Mouse (Mus musculus) hindbrain, embryonic 12.5 days (tissue): ENCODE results near the gene Fer. TPM values are rescaled to one million over a fixed set of nuclear protein-coding genes. Genes with fewer than 3 reads are reported as not detected.

Experiments used
- ATAC-seq: fragments of 200-750 bp; cut with Nextera tagmentation; 2 replicates; pipeline ENCODE4 v1.8.0; 2017; ENCODE audit warnings: moderate TSS enrichment; ENCODE audit not compliant: low FRiP score
- H3K27ac ChIP-seq: fragments of 300-500 bp; sonication (generic); 2 replicates; pipeline ENCODE4 v1.5.1; 2016; ENCODE audit warnings: mild to moderate bottlenecking
- H3K27me3 ChIP-seq: fragments of 300-500 bp; sonication (generic); 2 replicates; pipeline ENCODE4 v1.6.1; 2016; ENCODE audit warnings: mild to moderate bottlenecking
- H3K36me3 ChIP-seq: fragments of 300-500 bp; sonication (generic); 2 replicates; pipeline ENCODE4 v1.6.1; 2016; ENCODE audit warnings: mild to moderate bottlenecking
- H3K4me1 ChIP-seq: fragments of 300-500 bp; sonication (generic); 2 replicates; pipeline ENCODE4 v1.6.1; 2016
- H3K4me2 ChIP-seq: fragments of 300-500 bp; sonication (generic); replicated peaks from 2 replicates; pipeline ENCODE4 v1.6.1; 2016; ENCODE audit warnings: mild to moderate bottlenecking
- H3K4me3 ChIP-seq: fragments of 300-500 bp; sonication (generic); 2 replicates; pipeline ENCODE4 v1.5.1; 2016; ENCODE audit warnings: mild to moderate bottlenecking
- H3K9ac ChIP-seq: fragments of 300-500 bp; sonication (generic); 2 replicates; pipeline ENCODE4 v1.6.1; 2016; ENCODE audit warnings: mild to moderate bottlenecking, moderate library complexity
- H3K9me3 ChIP-seq: fragments of 300-500 bp; sonication (generic); replicated peaks from 2 replicates; pipeline ENCODE4 v1.6.1; 2016; ENCODE audit warnings: mild to moderate bottlenecking
- WGBS: fragments of 180-500 bp; shearing (Covaris S2); methylation state at CpG from one replicate; pipeline ENCODE4 v1.1.7; 2016; 5-methylcytosine and 5-hydroxymethylcytosine counted together
- polyA plus RNA-seq: library from polyadenylated mRNA; unstranded; fragments of >200 nt; fragmentation: Nextera tagmentation; extraction: Ambion mirVana; gene quantifications from 2 replicates; pipeline ENCODE4 v1.2.1, GENCODE M21; 2016

Fer gene
- polyA plus RNA-seq, 1 experiment from 2014 or later, result 33.1 TPM

DNA sequence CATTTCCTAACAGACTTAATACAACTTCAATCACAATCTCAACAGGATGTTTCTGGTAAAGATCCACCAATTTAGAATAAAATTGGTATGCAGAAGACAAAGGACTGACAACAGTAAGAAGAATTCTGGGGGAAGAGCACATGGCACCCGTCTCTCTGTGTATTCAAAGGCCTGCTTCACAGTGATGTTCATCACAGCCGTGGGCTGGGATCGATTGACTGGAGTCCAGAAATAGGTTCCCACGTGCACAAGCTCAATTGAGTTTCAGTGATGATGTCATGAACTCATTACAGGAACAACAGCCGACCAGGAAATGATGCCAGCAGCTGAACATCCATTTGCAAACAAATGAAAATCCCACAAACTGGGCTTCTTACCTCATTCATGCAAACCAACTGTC, 320.3 kb downstream of the Fer start:
- H3K9ac ChIP-seq, result no peak overlapping the region
- no peak overlapping the region for H3K27ac ChIP-seq
- no peak overlapping the region for H3K4me3 ChIP-seq
- H3K36me3 ChIP-seq, result no peaks in the 10 kb centered on the region
- H3K27me3 ChIP-seq, result no peaks in the 10 kb centered on the region
- WGBS, result 62% methylated on average over 5 of the region's 5 CpGs
- no peak for ATAC-seq
- H3K4me1 ChIP-seq, result no peaks in the 10 kb centered on the region
- H3K4me2 ChIP-seq, result no peak overlapping the region
- no peaks in the 10 kb centered on the region for H3K9me3 ChIP-seq

Other genes starting within 250 kb of the Fer start
- 2.3 and 2.8 TPM in 2 replicates for gene A930002H24Rik, start 729 bp downstream of the Fer start, polyA plus RNA-seq